Mouse (Mus musculus): ENCODE measurements around the gene Folr1.

DNA sequence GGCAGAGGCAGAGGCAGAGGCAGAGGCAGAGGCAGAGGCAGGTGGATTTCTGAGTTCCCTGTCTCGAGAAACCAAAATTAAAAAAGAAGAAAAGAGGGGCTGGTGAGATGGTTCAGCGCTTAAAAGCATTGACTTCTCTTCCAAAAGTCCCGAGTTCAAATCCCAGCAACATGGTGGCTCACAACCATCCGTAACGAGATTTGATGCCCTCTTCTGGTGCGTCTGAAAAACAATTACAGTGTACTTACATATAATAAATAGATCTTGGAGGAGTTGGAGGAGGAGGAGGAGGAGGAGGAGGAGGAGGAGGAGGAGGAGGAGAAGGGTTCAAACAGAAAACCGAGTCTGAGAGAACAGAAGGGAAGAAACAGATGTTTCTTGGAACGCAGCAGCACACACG, 25.1 kb upstream of the Folr1 start:
- TF ChIP-seq CTCF (IDR thresholded peaks at IDR 0.05; ENCODE audit: borderline replicate concordance, control insufficient read depth, extremely low read depth, insufficient read depth, low read length, poor library complexity) (no peak), POLR2A (IDR thresholded peaks at IDR 0.05; ENCODE audit: control insufficient read depth, extremely low read depth, insufficient read depth, low read length, poor library complexity) (no peak)
